ENCODE assay signal across 24 mouse cellular contexts in genomic region chr15:21780040-21780439, GRCm38 (mm10).
"Had no signal": no experiment of that assay in that cellular context is flagged by ENCODE, and none has a peak within 500 bp of the region (broad histone marks: within the 10 kb centered on the region; RNA-seq: fewer than 3 reads in every experiment).

No protein-coding gene starts in this region.

- H3K4me3 ChIP-seq: embryonic facial prominence, embryonic 10.5 days; embryonic facial prominence, embryonic 12.5 days; embryonic facial prominence, embryonic 13.5 days; embryonic facial prominence, embryonic 15.5 days; erythroblast, embryonic 14.5 days; forebrain, embryonic 15.5 days; gastrocnemius, adult 2 months; heart, adult 2 months; heart, embryonic 10.5 days; heart, embryonic 12.5 days had no signal

- H3K4me2 ChIP-seq: embryonic facial prominence, embryonic 12.5 days; embryonic facial prominence, embryonic 13.5 days; embryonic facial prominence, embryonic 15.5 days; forebrain, embryonic 15.5 days; heart, embryonic 11.5 days; heart, embryonic 12.5 days had no signal

- H3K27ac ChIP-seq: embryonic facial prominence, embryonic 10.5 days; embryonic facial prominence, embryonic 12.5 days; embryonic facial prominence, embryonic 13.5 days; embryonic facial prominence, embryonic 15.5 days; forebrain, embryonic 15.5 days; gastrocnemius, adult 2 months; heart, adult 2 months; heart, embryonic 10.5 days had no signal

- ATAC-seq: forebrain, embryonic 15.5 days had no signal

- H3K9me3 ChIP-seq: embryonic facial prominence, embryonic 10.5 days; embryonic facial prominence, embryonic 12.5 days; embryonic facial prominence, embryonic 13.5 days; embryonic facial prominence, embryonic 15.5 days; forebrain, embryonic 15.5 days; heart, embryonic 10.5 days had no signal

- H3K4me1 ChIP-seq: embryonic facial prominence, embryonic 10.5 days; embryonic facial prominence, embryonic 12.5 days; embryonic facial prominence, embryonic 13.5 days; embryonic facial prominence, embryonic 15.5 days; forebrain, embryonic 15.5 days; heart, embryonic 10.5 days; heart, embryonic 12.5 days had no signal

- H3K36me3 ChIP-seq: embryonic facial prominence, embryonic 10.5 days; embryonic facial prominence, embryonic 12.5 days; embryonic facial prominence, embryonic 13.5 days; embryonic facial prominence, embryonic 15.5 days; forebrain, embryonic 15.5 days; heart, embryonic 10.5 days; heart, embryonic 12.5 days had no signal

- H3K27me3 ChIP-seq: embryonic facial prominence, embryonic 12.5 days; embryonic facial prominence, embryonic 13.5 days; embryonic facial prominence, embryonic 15.5 days; forebrain, embryonic 15.5 days; heart, embryonic 12.5 days had no signal

- DNase-seq: cerebellum, adult 2 months; cerebellum, adult 8-10 months; cerebellum, adult 9-10 months; cerebellum, adult 9-11 months; cerebellum, postnatal 14 days; cerebellum, postnatal 25 days; cerebellum, postnatal 36 days; gastrocnemius, adult 2 months; gastrocnemius, postnatal 10 days; gastrocnemius, postnatal 14 days; gastrocnemius, postnatal 25 days; gastrocnemius, postnatal 36 days; heart, adult 11 months; heart, adult 18-20 months; heart, adult 2 months had no signal

- H3K9ac ChIP-seq: embryonic facial prominence, embryonic 12.5 days; embryonic facial prominence, embryonic 13.5 days; embryonic facial prominence, embryonic 15.5 days; forebrain, embryonic 15.5 days; heart, embryonic 12.5 days had no signal
